Mouse (Mus musculus) embryonic facial prominence, embryonic 13.5 days (tissue): Measurements from ENCODE around the gene Pkd1. TPM values are rescaled to one million over a fixed set of nuclear protein-coding genes. Genes with fewer than 3 reads are reported as not detected.

Experiments
- microRNA-seq: library from miRNA; unstranded; fragments of <30 nt; microRNA quantifications from one replicate; pipeline ENCODE4, GENCODE M21; 2016
- polyA plus RNA-seq: library from polyadenylated mRNA; unstranded; fragments of >200 nt; fragmentation: Nextera tagmentation; extraction: Ambion mirVana; gene quantifications from 2 replicates; pipeline ENCODE4 v1.2.1, GENCODE M21; 2015

Gene Pkd1
- polyA plus RNA-seq, 1 experiment from 2014 or later, result 30.6 TPM

Small RNA genes lying within 50 kb of the gene (microRNA-seq; reads per million reads assigned to microRNA genes)
- gene Gm24589, result not detected

Other genes with a start within 250 kb of the Pkd1 start
- gene Abca17, start 198.8 kb upstream of the Pkd1 start, polyA plus RNA-seq, result not detected in 2 replicates
- gene Abca3, start 197.9 kb upstream of the Pkd1 start, polyA plus RNA-seq, result 5.3 and 6.5 TPM in 2 replicates
- 296 and 317 TPM in 2 replicates for gene Rnps1, start 135.3 kb upstream of the Pkd1 start, polyA plus RNA-seq
- gene Eci1, start 123.2 kb upstream of the Pkd1 start, polyA plus RNA-seq, result 70.6 and 78.0 TPM in 2 replicates
- gene Dnase1l2, start 106.7 kb upstream of the Pkd1 start, polyA plus RNA-seq, result 3.5 and 5.5 TPM in 2 replicates
- 44.4 and 46.4 TPM in 2 replicates for gene E4f1, start 79.5 kb upstream of the Pkd1 start, polyA plus RNA-seq
- gene Pgp, start 79.4 kb upstream of the Pkd1 start, polyA plus RNA-seq, result 47.4 and 48.7 TPM in 2 replicates
- gene Bricd5, start 76.0 kb upstream of the Pkd1 start, polyA plus RNA-seq, result not detected in 2 replicates
- gene Mlst8, start 70.8 kb upstream of the Pkd1 start, polyA plus RNA-seq, result 32.5 and 33.2 TPM in 2 replicates
- 3.5 and 5.4 TPM in 2 replicates for gene Caskin1, start 61.2 kb upstream of the Pkd1 start, polyA plus RNA-seq
- gene Traf7, start 21.9 kb upstream of the Pkd1 start, polyA plus RNA-seq, result 96.1 and 97.1 TPM in 2 replicates
- 2.8 and 3.3 TPM in 2 replicates for gene Rab26, start 15.6 kb upstream of the Pkd1 start, polyA plus RNA-seq
- 60.9 and 69.9 TPM in 2 replicates for gene Tsc2, start 82.8 kb downstream of the Pkd1 start, polyA plus RNA-seq
- 24.2 TPM in 2 replicates for gene Nthl1, start 82.8 kb downstream of the Pkd1 start, polyA plus RNA-seq
- gene Slc9a3r2, start 100.5 kb downstream of the Pkd1 start, polyA plus RNA-seq, result 50.2 and 50.4 TPM in 2 replicates
- 0.74 and 1.2 TPM in 2 replicates for gene Npw, start 108.6 kb downstream of the Pkd1 start, polyA plus RNA-seq
- gene Zfp598, start 119.9 kb downstream of the Pkd1 start, polyA plus RNA-seq, result 21.4 and 22.1 TPM in 2 replicates
- 4.6 and 4.9 TPM in 2 replicates for gene Syngr3, start 140.1 kb downstream of the Pkd1 start, polyA plus RNA-seq
- 43.8 and 49.0 TPM in 2 replicates for gene Gfer, start 146.3 kb downstream of the Pkd1 start, polyA plus RNA-seq
- gene Noxo1, start 146.4 kb downstream of the Pkd1 start, polyA plus RNA-seq, result 2.6 and 3.5 TPM in 2 replicates
- 74.2 and 81.6 TPM in 2 replicates for gene Tbl3, start 157.8 kb downstream of the Pkd1 start, polyA plus RNA-seq
- 0.20 and 0.23 TPM in 2 replicates for gene Rnf151, start 168.2 kb downstream of the Pkd1 start, polyA plus RNA-seq
- 1,313 and 1,443 TPM in 2 replicates for gene Rps2, start 168.3 kb downstream of the Pkd1 start, polyA plus RNA-seq
- 217 and 229 TPM in 2 replicates for gene Ndufb10, start 174.6 kb downstream of the Pkd1 start, polyA plus RNA-seq
- gene Rpl3l, start 178.0 kb downstream of the Pkd1 start, polyA plus RNA-seq, result not detected in 2 replicates
- 27.8 and 27.9 TPM in 2 replicates for gene Msrb1, start 186.8 kb downstream of the Pkd1 start, polyA plus RNA-seq
- 17.9 and 21.6 TPM in 2 replicates for gene Hs3st6, start 203.2 kb downstream of the Pkd1 start, polyA plus RNA-seq